Mouse (Mus musculus) kidney, postnatal 4 days (tissue): Measurements from ENCODE around the gene Zmym5.
"Not testable (repeated sequence)": the region's sequence is repeated elsewhere in the genome, so short reads cannot be mapped to it uniquely, and the experiment has no call there.

Experiments used
- DNase-seq, 2 experiments: peaks; one replicate each; pipeline ENCODE4 v3.0.0; 2021; ENCODE audit warnings: mixed read lengths in 2 of 2

The Zmym5 gene

DNA sequence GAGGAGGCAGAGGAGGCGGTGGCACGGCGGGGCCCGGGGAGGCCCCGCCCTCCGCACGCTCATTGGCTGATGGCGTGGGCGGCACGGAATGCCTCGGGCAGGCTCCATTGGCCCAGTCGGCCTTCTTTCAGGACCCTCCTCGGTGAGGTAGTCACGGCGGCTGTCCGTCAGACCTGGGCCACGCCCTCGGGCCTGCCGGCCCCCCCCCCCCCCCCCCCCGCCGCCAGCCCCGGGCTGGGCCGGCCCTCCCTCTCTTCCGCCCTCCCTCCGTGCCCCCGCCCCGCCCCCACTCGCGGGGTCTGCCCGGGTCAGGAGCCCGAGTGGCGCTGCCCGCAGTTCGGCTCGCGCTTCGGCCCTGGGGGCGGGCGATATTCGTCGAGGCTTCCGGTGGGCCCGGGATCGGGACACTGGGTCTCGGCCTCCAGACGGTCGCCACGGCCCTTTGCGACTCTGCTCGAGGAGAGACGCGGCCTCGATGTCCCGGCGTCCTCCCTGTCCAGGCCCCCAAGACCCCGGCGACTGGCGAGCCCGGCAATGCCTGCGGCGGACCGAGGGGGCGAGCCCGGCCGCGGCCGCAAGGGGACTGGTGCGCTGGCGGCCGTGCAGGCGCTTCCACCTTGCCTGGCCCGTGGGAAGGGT lies at the start of gene Zmym5:
Zmym5 (minus strand) TSS at position 16 of the 639 bp plus-strand sequence.
- DNase-seq, result peak; percentile 88 to 95

DNA sequence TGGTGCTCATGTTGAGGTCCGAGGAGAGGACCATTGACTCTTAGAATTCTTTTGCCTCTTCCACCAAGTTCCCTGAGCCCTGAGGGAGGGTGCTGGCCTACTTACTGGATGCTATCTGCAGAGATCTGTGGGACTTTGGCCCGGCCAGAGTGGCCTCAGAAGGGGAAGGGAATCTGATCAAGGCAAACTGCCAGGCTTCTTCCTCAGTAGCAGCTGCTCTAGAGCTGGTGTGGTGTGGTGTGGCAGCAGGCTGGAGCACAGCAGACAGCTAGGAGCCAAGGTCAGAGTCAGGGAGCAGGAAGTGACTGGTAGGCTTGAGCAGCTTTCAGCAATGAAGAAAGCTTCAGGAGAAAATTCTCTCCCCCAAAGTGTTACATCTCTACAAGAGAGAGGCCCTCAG lies 38.2 kb upstream of the Zmym5 start:
- DNase-seq, result peak; percentile 21 to 39

DNA sequence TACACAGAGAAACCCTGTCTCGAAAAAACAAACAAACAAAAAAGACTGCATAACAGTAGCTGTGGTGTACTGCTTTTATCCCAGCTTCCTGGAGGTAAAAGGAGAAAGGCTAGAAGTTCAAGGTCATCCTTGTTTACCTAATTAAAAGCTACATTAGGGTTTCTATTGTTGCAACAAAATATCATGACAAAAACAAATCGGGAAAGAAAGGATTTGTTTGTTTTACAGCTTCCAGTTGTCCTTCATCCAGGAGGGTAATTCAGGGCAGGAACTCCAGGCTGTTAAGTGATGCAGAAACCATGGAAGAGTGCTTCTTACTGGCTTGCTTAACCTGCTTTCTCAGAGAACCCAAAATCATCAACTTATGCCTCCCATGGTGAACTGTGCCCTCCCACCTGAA lies 36.8 kb upstream of the Zmym5 start:
- no peak for DNase-seq

DNA sequence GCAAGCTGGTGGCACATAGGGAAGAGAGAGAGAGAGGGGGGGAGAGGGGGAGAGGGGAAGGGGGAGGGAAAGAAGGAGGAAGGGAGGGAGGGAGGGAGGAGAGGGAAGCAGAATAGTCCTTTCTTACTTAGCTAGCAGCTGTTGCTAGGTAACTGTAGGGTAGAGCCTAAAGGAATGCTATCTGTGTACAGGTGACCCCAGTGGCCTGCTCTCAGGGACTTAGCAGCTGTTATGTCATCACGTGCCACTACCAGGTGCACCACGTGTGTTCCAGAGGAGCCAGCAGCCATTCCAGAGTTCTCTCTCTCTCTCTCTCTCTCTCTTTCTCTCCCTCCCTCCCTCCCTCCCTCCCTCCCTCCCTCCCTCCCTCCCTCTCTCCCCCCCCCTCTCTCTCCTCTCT lies 33.0 kb upstream of the Zmym5 start:
- peak; percentile 12 to 16 for DNase-seq

- DNase-seq, result peak in 1 of 2 experiments; percentile 27
These were observed 32.5 kb upstream of the Zmym5 start for GRCm38 (mm10) chr14:56844033-56844432.

DNA sequence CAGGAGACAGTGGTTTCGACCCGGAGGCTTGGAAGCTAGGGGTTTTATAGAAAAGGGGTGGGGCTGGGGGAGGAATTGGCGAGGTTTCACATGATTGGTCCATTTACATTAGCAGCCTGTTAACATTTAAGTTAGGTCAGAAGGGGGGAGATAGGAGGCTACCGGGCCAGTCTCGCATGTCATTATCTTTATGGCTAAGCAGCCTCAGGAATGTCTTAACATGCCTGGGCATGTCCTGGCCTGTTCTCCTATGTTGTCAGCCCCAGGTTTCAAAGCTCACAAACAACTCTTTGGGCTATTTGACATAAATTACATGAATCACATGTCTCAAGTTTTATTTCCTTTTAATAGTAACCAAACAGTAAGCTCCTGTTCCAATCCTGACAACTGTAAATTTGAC lies 23.1 kb upstream of the Zmym5 start:
- DNase-seq, result not testable (repeated sequence)

DNA sequence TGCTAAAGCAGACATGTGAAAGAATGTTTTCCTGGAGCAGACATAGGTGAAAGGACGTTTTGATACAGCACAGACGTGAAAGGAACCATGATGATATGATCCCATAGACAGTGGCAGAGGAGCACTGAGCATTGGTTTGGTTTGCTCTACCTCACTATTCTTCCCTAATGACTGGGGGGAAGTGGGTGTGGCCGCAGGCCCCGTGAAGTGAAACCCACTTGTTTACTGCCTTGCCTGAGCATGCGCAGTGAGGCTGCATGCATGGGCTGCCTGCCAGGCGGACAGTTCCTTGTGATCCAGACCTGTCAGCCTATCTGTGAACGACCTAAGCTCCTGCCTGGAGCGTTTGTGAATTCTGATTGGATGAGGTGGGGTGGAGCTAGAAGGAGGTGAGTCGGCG lies 21.7 kb upstream of the Zmym5 start:
- peak; percentile 36 to 62 for DNase-seq

DNA sequence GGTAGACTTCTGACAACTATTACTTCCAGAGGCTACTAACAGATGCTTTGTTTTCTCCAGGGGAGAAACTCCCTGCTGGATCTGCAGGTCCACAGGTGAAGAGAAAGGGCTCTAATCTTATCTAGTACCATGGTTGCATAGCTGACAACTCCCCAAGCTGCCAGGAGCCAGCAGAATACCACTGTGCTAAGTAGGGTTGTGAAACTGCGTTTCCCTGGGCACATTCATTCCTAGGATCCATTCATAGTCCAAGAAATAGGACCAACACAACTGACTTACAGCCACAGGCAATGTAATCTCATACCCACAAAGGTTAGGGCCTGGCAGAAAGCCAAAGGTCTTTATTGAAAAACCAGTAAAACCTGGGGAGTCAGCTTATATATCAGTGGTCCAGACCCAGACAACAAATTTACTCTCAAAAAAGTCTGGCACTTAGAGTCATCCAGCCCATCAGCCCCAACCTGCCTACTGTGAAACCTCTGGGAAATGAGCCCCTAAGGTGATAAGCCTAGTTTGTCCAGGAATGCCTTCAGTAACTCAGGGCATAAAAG lies 21.1 kb upstream of the Zmym5 start:
- no peak for DNase-seq

DNA sequence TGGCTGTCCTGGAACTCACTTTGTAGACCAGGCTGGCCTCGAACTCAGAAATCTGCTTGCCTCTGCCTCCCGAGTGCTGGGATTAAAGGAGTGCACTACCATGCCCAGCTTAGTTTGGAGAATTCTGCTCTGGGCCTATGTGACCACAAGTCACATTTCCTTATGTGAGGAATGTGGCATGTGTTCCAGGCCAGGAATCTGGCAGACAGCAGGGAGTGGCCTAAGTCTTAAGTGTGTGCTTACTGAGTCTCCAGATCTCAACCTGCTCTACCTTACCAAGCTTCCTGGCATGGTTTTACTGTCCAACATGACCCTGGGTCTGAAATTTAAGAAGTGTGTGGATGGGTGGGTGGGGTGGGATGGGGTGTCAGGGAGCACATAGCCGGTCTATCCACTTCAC lies 20.6 kb upstream of the Zmym5 start:
- no peak for DNase-seq

- DNase-seq, result no peak
These were observed 19.1 kb upstream of the Zmym5 start for GRCm38 (mm10) chr14:56830491-56831045.

GRCm38 (mm10) chr14:56824562-56824961 lies 13.0 kb upstream of the Zmym5 start:
- DNase-seq, result no peak

DNA sequence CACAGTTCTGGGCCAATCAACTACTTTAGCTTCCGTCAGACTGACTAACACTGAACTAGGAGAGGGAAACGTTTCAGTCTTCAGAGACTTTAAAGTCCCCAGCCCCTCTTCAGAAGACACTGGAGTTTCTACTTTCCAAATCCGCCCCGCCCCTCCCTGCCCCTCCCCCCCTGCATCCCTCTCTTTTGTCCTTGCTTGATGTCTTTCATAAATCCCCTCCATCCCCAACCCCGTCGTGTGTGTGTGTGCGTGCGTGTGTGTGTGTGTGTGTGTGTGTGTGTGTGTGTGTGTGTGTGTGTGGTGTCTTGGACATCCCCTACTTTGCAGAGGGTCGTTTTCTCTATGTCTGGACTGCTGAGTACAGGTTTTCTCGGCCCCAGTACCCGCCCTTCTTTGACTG lies 6.1 kb upstream of the Zmym5 start:
- no peak for DNase-seq

GRCm38 (mm10) chr14:56817131-56817530 lies 5.6 kb upstream of the Zmym5 start:
- DNase-seq, result no peak

DNA sequence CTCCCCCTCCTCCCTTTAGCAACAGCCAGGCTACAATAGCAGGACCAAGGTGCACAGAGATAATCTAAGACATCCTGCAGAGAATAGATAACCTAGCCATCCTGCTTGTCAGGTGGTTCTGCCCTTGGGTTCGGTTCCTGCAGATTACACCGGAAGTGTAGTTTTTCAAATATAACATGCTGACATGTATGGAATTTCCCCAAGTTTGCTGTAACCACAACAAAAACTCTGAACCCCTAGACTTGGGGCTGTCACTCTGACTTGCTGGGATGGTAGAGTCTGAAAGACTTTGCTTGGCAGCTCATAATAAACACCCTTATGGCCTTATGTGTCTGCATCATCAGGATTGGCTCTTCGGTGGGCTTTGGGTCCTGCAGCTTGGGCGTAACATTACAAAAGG lies 5.0 kb upstream of the Zmym5 start:
- DNase-seq, result no peak

DNA sequence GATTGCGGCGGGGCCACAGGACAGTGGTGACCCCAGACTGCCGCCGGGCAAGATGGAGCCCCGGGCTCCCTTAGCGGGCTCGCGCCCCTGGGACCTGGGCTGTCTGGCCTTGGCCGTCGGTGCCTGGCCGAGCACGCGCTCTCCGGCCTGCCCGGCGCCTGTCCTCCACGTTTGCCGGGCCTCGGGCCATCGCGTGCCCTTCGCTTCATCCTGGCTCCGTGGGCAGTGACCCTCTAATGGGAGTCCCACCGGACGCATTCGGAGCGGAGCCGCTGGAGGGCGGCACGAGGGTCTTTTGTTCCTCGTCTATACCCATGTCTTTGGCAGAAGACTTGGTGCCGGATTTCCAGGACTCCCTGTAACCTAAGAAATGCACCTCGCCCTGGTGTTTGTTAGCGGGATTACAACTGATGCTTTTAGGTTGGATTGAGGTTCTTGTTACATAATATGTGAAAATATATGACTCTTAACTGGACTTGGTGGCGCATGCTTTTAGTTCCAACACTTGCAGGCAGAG lies 1.1 kb upstream of the Zmym5 start:
- peak; percentile 81 to 90 for DNase-seq

- DNase-seq, result peak; percentile 56 to 76
These were observed 480 bp downstream of the Zmym5 start for GRCm38 (mm10) chr14:56810781-56811690.

GRCm38 (mm10) chr14:56793243-56793642 lies 18.3 kb downstream of the Zmym5 start:
- peak; percentile 69 to 75 for DNase-seq

GRCm38 (mm10) chr14:56784575-56784974 lies 26.9 kb downstream of the Zmym5 start:
- DNase-seq, result no peak

DNA sequence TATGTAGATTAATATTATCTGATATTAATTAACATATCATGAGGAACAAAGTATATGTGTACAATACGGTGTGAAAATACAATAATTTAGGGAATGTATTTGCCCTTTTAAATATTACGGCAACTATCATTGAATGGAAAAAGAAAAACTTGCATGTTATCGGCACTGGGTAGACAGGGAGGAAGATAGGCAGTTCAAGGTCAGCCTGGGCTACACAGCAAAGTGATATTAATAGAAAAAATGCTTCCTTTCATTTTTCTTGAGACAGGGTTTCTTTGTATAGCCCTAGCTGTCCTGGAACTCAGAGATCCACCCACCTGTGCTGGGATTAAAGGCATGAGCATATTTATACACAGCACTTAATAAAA lies 32.6 kb downstream of the Zmym5 start:
- DNase-seq, result no peak

DNA sequence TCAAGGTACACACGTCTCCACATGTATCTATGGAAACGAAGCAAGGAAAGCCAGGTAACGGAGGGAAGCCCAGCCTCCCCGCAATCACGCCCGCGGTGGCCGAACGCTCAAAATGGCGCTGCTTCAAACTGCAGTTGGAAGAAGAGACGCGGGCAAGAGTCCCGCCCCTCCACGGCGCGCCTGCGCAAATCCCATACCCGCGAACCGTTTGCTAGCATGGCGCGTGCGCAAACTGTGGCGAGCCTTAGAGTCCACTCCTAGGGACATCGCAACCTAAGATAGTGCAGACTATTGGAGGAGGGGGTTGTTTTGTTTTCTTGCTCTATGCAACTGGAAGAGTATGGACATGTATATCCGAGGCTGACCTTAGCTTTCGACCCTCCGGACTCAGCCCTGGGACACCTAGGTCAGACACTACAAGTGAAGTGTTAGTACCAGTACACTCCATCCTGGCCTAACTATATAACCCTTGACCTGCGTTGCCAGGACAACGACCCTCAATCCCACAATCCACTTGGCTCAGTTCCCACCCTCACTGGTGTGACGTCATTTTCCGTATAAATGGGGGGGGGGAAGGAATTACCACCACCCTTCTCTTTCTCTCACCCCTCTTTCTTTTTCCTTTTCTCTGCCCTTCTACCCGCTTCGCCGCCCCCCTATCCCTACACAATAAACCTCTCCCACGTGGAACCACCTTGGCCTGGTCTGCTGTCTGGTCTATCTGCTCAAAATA lies 33.1 kb downstream of the Zmym5 start, which contains the start of gene Pspc1:
Pspc1 (minus strand) TSS at position 117 of the 733 bp plus-strand sequence.
- peak; percentile 98 to 99 for DNase-seq

DNA sequence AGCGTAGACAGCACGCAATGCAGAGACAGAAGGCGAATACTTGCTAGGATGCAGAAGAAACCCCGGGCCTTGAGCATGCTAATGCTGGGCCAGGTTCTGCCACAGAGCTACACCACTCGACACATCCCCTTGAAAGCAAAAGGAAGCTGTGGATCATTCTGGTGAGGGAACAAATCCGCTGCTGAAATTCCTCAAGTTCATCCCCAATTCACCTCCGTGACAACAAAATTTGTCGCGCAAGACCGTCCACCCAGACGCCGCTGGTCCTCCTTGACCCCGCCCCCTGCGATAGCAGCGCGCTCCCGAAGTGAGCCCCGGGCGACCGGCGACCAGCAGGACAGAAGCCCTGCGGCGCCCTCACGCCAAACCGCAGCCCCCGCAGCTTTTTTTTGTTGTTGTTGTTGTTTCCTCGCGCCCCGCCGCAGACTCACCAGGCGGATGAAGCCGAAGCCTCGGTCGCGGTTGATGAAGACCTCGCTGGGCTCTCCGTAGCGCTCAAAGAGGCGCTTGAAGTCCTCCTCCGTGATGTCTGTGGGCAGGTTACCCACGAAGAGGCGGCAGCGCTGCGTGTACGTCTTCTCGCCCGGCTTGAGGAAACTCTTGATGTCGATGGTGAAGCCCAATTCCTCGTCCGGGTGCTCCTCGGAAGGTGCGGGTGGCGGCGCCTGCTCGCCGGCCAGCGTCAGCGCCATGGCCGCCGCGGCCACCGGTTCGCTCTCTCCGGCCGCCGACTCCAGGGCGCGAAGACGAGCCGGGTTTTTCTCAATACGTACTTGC lies 34.0 kb downstream of the Zmym5 start:
- DNase-seq, result peak; percentile 77 to 85
